Mouse (Mus musculus) heart, adult 2 months (tissue): Measurements from ENCODE around the gene F2rl2. TPM values are rescaled to one million over a fixed set of nuclear protein-coding genes. Genes with fewer than 3 reads are reported as not detected.
A peak's percentile ranks its signal among the peaks of the same experiment; 100 is the strongest.

ENCODE experiments used
- DNase-seq, 2 experiments: peaks; one replicate each; pipeline ENCODE4 v3.0.0; 2021
- H3K27ac ChIP-seq: fragments of 200-600 bp; 2 replicates; pipeline ENCODE4 v1.8.1; 2022
- H3K27me3 ChIP-seq: fragments of 200-500 bp; 2 replicates; pipeline ENCODE4 v1.6.1; 2012; ENCODE audit warnings: mild to moderate bottlenecking, low read length, inconsistent platforms, mixed read lengths; ENCODE audit not compliant: control insufficient read depth, insufficient read depth
- H3K36me3 ChIP-seq: fragments of 200-500 bp; 2 replicates; pipeline ENCODE4 v1.6.1; 2012; ENCODE audit warnings: low read length, inconsistent platforms; ENCODE audit not compliant: control insufficient read depth, insufficient read depth
- H3K4me1 ChIP-seq: fragments of 200-500 bp; 2 replicates; pipeline ENCODE4 v1.6.1; 2011; ENCODE audit warnings: low read length; ENCODE audit not compliant: control insufficient read depth, insufficient read depth
- H3K4me3 ChIP-seq: fragments of 200-600 bp; 2 replicates; pipeline ENCODE4 v1.8.1; 2022
- H3K79me2 ChIP-seq: fragments of 200-500 bp; replicated peaks from 2 replicates; pipeline ENCODE4 v1.6.1; 2012; ENCODE audit warnings: mild to moderate bottlenecking, inconsistent platforms, low read length, moderate library complexity, mixed read lengths; ENCODE audit not compliant: control insufficient read depth, insufficient read depth
- H3K9ac ChIP-seq: fragments of 200-500 bp; 2 replicates; pipeline ENCODE4 v1.6.1; 2012; ENCODE audit warnings: low read depth, mild to moderate bottlenecking, control low read depth, inconsistent platforms, low read length, mixed read lengths
- CTCF ChIP-seq: fragments of 200-600 bp; IDR thresholded peaks from 2 replicates; pipeline ENCODE4 v1.8.1; 2022; ENCODE audit warnings: antibody characterized with exemption, mild to moderate bottlenecking, moderate library complexity
- EP300 ChIP-seq: fragments of 200-500 bp; IDR thresholded peaks from 2 replicates; pipeline ENCODE4 v1.6.1; 2011; ENCODE audit warnings: low read depth, low read length, control low read depth; ENCODE audit not compliant: insufficient read depth
- POLR2A ChIP-seq: fragments of 200-500 bp; IDR thresholded peaks from 2 replicates; pipeline ENCODE4 v1.6.1; 2011; ENCODE audit warnings: mild to moderate bottlenecking, low read depth, low read length, control low read depth; ENCODE audit not compliant: insufficient read depth
- WGBS: fragments of 180-500 bp; shearing (Covaris S2); methylation state at CpG from one replicate; pipeline ENCODE4 v1.1.7; 2018; 5-methylcytosine and 5-hydroxymethylcytosine counted together
- intact Hi-C: fragments of 180-260 bp; cut with DNase I; formaldehyde crosslinking; loops from one replicate; pipeline ENCODE4 v1.15.1; 2025
- polyA plus RNA-seq: library from polyadenylated mRNA; depleted of rRNA; stranded (reverse); fragments of >200 nt; gene quantifications from 2 replicates; pipeline ENCODE4 v1.2.3, GENCODE M21; 2012
- total RNA-seq, 2 experiments: library from RNA; stranded (reverse); gene quantifications; 2 replicates each; pipeline ENCODE4 v1.2.3; 2021

F2rl2 gene
- total and polyA plus RNA-seq, 3 experiments, result 0.68 to 0.82 TPM; not detected in 1

DNA sequence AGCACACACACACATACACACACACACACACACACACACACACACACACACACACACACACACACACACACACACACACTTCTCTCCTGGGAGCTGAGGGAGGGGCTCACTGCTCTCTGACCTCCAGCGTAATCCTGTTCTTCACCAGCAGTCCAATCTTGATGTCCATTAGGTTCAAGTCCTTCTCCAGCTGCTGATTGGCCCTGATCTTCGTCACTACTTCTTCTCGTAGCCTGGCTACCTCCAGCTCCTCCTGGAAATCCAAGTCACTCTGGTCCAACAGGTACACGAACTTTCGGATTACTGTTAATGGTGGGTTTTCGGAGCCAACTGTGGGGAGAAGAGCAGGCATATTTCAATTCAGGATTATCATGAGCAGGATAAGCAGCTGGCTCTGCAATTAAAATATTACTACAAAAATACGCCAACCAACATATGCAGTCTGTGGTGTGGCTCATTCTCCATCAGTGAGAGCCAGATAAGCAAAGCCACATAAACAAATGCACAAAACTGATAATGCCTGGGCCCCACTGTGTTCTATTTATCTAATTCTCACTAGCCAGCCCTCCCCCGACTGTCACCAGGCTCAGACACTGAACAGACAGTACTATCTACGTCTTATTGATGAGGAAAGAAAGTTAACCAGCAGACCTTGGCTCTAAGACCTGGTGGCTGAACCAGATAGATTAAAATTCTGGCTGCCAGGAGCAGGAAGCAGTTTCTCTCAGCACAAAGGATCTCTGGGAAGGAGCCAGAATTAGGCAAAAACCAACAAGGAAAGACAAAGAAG is 25.4 kb upstream of the F2rl2 start:
- TF ChIP-seq POLR2A (no peak), CTCF (no peak), EP300 (no peak)
- no peak overlapping the region for H3K4me3 ChIP-seq
- H3K27me3 ChIP-seq, result no peaks in the 10 kb centered on the region
- no peaks in the 10 kb centered on the region for H3K79me2 ChIP-seq
- no peaks in the 10 kb centered on the region for H3K36me3 ChIP-seq
- no peak overlapping the region for H3K9ac ChIP-seq
- no peak overlapping the region for H3K27ac ChIP-seq
- intact Hi-C loops, result no loop called here
- no peaks in the 10 kb centered on the region for H3K4me1 ChIP-seq
- WGBS, result 53% methylated on average over 9 of the region's 9 CpGs
- DNase-seq, result no peak

DNA sequence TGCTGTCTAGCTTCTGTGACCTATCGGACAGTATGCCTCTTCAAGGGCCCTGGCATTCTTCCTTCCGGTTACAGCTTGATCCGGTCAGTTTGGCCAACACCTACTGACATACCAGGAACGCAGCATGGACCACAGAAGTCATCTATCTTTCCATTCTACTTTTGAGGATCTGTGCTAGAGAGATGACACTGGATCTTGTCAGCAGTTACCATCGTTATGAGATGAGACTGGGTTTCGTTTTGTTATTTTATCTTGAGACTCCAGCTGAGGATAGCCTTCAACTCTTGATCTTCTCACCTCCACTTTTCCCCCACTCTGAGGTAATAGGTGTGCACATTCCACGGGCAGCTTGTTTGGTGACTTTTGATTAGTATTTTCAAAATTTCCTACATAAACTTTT is 24.3 kb upstream of the F2rl2 start:
- no peak overlapping the region for H3K27ac ChIP-seq
- 76% methylated on average over 7 of the region's 7 CpGs for WGBS

DNA sequence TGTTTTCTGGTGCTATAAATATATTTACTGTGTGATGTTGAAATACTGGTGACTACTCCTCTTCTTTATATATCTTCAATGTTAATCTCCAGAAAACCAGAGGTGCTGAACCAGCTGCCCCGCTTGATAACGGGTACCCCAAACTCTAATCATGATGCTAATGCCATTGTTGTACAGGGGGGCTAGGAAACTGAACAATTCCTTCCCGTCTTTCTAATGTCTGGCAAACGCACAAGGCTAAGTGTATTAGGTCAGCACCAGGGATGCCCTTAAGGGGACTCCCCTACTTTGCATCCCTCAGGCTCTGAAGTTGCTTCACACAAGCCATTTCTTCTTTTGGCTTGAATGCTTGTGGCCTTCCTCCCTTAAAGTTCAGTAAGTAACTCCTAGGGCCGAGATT is 17.6 kb upstream of the F2rl2 start:
- TF ChIP-seq CTCF (no peak), POLR2A (no peak), EP300 (no peak)
- H3K4me1 ChIP-seq, result no peaks in the 10 kb centered on the region
- no peaks in the 10 kb centered on the region for H3K79me2 ChIP-seq
- 74% methylated on average over 5 of the region's 5 CpGs for WGBS
- H3K27ac ChIP-seq, result no peak overlapping the region
- H3K9ac ChIP-seq, result no peak overlapping the region
- intact Hi-C loops, result no loop called here
- no peaks in the 10 kb centered on the region for H3K27me3 ChIP-seq
- no peaks in the 10 kb centered on the region for H3K36me3 ChIP-seq
- DNase-seq, result no peak
- no peak overlapping the region for H3K4me3 ChIP-seq

More for the DNA sequence above, 24.3 kb upstream of the F2rl2 start:
- Histone ChIP-seq H3K4me1 (no peaks in the 10 kb centered on the region), H3K9ac (no peak overlapping the region), H3K79me2 (no peaks in the 10 kb centered on the region), H3K4me3 (no peak overlapping the region), H3K27me3 (no peaks in the 10 kb centered on the region), H3K36me3 (no peaks in the 10 kb centered on the region)
- TF ChIP-seq EP300 (no peak), CTCF (no peak), POLR2A (no peak)
- intact Hi-C loops, result no loop called here
- no peak for DNase-seq

DNA sequence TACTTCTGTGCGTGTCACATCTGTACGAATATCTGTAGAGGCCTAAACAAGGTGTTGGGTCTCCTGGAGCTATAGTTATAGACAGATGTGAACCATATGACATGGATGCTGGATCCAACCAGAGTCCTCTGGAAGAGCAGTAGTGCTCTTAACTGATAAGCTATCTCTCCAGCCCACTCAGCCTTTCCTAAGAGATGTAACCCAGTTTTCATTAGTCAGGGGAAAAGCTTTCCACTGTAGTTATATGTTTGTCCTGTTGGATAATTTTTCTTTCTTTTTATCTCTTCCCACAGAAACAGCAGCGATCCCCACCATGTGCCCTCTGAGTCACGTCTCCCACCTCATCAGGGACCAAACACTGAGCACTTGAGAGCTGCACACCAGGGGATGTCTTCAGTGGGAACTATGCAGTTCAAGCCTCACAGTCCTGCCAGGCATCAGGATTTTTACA is 17.1 kb upstream of the F2rl2 start:
- Histone ChIP-seq H3K79me2 (no peaks in the 10 kb centered on the region), H3K9ac (no peak overlapping the region), H3K36me3 (no peaks in the 10 kb centered on the region), H3K4me1 (no peaks in the 10 kb centered on the region), H3K27me3 (no peaks in the 10 kb centered on the region), H3K4me3 (no peak overlapping the region), H3K27ac (no peak overlapping the region)
- intact Hi-C loops, result no loop called here
- 54% methylated on average over 4 of the region's 4 CpGs for WGBS
- no peak for TF ChIP-seq CTCF
- TF ChIP-seq EP300, result no peak
- TF ChIP-seq POLR2A, result no peak
- no peak for DNase-seq

DNA sequence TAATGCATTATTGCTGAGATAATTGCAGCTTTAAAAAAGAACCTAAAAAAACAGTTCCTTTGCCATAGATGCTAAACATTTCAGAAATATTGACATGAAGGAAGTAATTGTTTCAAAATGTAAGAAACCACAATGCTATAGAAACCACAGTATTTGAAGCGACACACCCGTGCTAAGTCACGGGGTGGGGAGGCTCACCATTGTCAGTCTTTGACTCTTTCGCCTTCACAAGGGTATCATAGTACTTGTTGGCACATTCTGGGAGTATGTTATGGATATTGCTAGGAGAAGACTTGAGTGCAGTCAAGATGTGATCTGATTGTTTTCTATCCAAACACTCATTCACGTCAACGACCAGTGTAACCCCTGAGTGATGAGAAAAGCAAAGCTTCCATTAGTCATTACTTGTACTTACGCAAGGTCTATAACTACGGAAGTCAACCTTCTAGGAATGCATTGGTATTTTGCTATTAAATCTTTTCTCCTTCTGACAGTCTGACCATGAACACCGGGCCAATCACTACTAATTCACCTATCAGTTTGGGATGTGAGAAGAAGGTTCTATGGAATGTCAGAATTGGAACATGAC is 11.9 kb upstream of the F2rl2 start:
- no peaks in the 10 kb centered on the region for H3K79me2 ChIP-seq
- no peaks in the 10 kb centered on the region for H3K36me3 ChIP-seq
- WGBS, result 94% methylated on average over 9 of the region's 9 CpGs
- intact Hi-C loops, result no loop called here
- H3K27me3 ChIP-seq, result no peaks in the 10 kb centered on the region
- no peak for DNase-seq
- no peak overlapping the region for H3K9ac ChIP-seq
- no peaks in the 10 kb centered on the region for H3K4me1 ChIP-seq
- H3K4me3 ChIP-seq, result no peak overlapping the region
- TF ChIP-seq CTCF (no peak), POLR2A (no peak), EP300 (no peak)
- H3K27ac ChIP-seq, result no peak overlapping the region

DNA sequence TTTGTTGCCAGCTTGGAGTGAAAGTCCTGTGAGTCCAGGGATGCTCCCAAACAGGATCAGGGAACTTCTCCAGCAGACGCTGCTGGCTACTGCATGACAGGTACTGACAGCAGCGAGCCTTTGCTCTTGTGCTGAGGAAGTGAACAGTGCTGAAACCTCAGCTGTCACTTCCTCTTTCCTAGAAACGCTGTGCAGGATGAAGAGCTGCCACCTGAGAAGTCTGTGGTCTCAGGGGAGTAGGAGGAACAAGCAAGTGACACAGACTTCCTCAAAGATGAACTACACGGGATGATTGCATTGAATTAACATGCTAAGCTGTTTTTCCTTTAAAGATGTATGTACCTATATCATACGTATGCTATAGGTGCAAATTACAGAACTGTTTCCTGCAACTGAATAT is 10.9 kb upstream of the F2rl2 start:
- H3K79me2 ChIP-seq, result no peaks in the 10 kb centered on the region
- no peaks in the 10 kb centered on the region for H3K4me1 ChIP-seq
- no peak overlapping the region for H3K4me3 ChIP-seq
- intact Hi-C loops, result no loop called here
- 44% methylated on average over 5 of the region's 5 CpGs for WGBS
- no peak overlapping the region for H3K27ac ChIP-seq
- TF ChIP-seq CTCF (no peak), EP300 (no peak), POLR2A (no peak)
- H3K27me3 ChIP-seq, result no peaks in the 10 kb centered on the region
- DNase-seq, result peak in 1 of 2 experiments; percentile 20
- no peak overlapping the region for H3K9ac ChIP-seq
- no peaks in the 10 kb centered on the region for H3K36me3 ChIP-seq
